Mouse (Mus musculus): ENCODE results near the gene Gldc.

GRCm38 (mm10) chr19:30187232-30187631 is 12.0 kb upstream of the Gldc start:
- no peak for TF ChIP-seq POLR2A (IDR thresholded peaks at IDR 0.05; ENCODE audit: borderline replicate concordance, control insufficient read depth, low read depth, low read length)
- TF ChIP-seq CTCF (IDR thresholded peaks at IDR 0.05; ENCODE audit: control insufficient read depth, insufficient read depth, low read length) = no peak

Measured in bone marrow, adult 2 months (tissue).